Mouse (Mus musculus) neutrophil, adult 5-6 weeks (primary cell): Measurements from ENCODE around the gene Olfr325. TPM values are rescaled to one million over a fixed set of nuclear protein-coding genes. Genes with fewer than 3 reads are reported as not detected.
"Not testable (repeated sequence)": the region's sequence is repeated elsewhere in the genome, so short reads cannot be mapped to it uniquely, and the experiment has no call there.

ENCODE experiments used
- ATAC-seq: fragments of 151-379, 151-347 bp; 2 replicates; pipeline ENCODE4 v1.8.0; 2017; ENCODE audit warnings: mild to moderate bottlenecking, moderate TSS enrichment; ENCODE audit not compliant: insufficient number of reproducible peaks, poor library complexity, low FRiP score, severe bottlenecking; ENCODE audit errors: extremely low read depth
- total RNA-seq: library from RNA; stranded (forward); fragments of 200-1000 nt; gene quantifications from 2 replicates; pipeline ENCODE4 v1.2.3, GENCODE M21; 2017

The Olfr325 gene
- total RNA-seq = not detected in 2 replicates

DNA sequence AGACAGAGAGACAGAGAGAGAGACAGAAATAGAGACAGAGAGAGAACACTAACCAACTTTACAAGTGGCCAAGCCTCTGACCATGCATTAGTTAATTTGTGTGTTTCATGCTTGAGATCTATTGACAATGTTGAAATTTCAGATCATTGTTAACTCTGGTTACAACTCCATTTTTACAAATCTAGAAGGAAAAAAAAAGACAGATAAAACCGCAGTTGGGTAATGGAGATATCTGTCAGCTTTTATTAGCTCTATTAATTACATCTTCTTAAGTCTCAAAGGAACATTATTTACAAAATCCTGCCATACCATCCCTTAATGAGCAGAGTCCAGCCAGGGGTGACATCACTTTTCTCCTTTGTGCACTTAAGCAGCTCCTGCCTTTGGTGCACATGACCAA, at the start of gene Olfr325:
Olfr325 (plus strand) TSS at position 301 of the 400 bp plus-strand sequence.
- ATAC-seq = no peak

DNA sequence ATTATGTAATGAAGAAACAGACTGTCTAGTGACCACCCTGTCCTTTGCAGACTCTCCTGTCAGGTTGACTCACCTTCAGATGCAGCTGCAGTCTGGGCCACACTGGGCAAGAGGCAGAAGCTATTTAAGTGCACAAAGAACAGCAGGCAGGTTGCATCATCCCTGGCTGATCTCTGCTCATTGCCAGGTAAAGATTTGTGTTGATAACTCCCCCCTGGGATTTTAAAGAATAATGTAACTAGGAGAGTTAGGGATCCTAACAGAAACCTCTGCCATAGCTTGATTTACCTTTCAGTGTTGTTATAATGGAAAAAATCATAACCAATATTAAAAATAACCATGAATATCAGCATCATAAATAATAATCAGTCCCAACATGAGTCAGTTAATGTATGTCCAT, 42.8 kb upstream of the Olfr325 start, which contains the start of gene Olfr330:
Olfr330 (minus strand) TSS at position 101 of the 400 bp plus-strand sequence.
- ATAC-seq = not testable (repeated sequence)

DNA sequence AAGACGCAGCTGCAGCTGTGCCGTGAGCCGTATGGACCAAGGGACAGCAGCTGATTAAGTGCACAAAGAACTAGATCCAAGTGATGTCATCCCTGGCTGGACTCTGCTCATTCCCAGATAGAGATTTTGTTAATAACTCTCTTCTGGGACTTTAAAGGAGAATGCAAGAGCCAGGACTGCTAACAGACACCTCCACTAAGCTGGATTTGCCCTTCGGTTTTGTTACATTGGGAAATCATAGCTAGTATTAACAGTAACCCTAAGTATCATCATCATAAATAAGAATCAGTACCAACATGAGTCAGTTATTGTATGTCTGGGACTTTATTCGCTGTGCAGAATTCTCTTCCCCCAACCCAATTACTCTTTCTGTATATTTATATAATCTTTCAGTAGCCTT, 31.2 kb upstream of the Olfr325 start, which contains the start of gene Olfr329-ps:
Olfr329-ps (minus strand) TSS at position 101 of the 400 bp plus-strand sequence.
- ATAC-seq = no peak

DNA sequence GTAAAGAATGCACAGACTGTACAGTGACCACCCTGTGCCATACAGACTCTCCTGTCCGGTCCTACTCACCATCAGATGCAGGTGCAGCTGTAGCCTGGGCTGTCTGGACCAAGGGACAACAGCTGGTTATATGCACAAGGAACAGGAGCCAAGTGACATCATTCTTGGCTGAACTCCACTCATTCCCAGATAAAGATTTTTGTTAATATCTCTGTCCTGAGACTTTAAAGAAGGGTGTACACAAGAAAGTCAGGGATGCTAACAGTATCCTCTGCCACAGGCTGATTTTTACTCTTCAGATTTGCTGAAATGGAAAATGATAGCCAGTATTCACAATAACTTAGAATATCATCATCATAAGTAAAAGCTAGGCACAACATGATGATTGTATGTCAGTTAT, 22.0 kb upstream of the Olfr325 start, which contains the start of gene Olfr328:
Olfr328 (minus strand) TSS at position 101 of the 400 bp plus-strand sequence.
- no peak for ATAC-seq

- no peak for ATAC-seq
Measured at GRCm38 (mm10) chr11:58570405-58570804, 7.1 kb upstream of the Olfr325 start, which contains the start of gene Olfr224. Olfr224 (minus strand) TSS chr11:58570553.

- ATAC-seq = no peak
Measured at GRCm38 (mm10) chr11:58578636-58579035, 1.1 kb downstream of the Olfr325 start.

DNA sequence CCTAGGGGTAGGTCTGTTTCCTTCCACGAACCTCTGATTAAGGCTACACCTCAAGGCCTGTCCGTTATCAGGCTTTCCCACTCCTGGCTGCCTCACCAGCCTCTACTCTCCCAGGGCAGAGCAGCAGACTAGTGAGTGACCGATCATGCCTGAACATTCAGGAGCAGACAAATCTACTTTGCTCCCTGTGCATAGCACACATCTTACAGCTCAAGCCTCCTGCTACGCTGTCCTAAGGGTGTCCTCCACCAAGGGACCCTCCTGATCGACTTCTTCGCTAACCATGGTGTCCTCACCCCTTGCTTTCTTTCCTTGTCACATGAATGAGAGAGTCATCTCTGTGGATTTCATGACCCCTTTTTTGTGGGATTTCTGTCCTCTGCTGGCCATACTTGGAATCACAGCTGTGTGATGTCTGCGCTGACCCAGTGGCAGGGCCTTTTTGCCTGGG, 10.4 kb downstream of the Olfr325 start:
- no peak for ATAC-seq

DNA sequence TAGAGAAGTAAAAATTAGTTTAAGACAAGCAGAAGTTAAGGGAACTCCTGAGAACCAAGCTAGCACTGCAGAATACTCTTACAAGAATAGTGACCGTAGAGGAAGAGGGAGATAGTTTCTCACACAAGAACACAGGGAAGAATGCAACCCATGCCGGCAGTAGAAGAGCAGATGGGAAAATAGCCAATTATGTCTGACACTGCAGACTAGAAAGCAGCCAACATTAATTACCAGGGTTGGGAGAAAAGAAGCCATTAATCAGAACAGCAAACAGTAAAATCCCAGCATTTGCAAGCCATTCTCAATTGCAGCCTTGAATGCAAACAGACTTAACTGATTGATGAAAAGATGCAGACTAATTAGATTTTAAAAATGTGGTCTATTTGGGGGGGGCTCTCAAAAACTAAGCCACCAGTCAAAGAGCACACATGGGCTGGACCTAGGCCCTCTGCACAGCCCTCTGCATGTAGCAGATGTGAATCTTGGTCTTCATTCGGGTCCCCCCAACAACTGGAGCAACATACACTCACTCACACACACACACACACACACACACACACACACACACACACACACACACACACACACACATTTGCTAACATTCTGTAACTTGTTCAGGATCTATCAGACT, 11.2 kb downstream of the Olfr325 start:
- no peak for ATAC-seq

- ATAC-seq = no peak
Measured at GRCm38 (mm10) chr11:58594814-58595213, 17.3 kb downstream of the Olfr325 start, which contains the start of gene Olfr324. Olfr324 (plus strand) TSS chr11:58595114.

DNA sequence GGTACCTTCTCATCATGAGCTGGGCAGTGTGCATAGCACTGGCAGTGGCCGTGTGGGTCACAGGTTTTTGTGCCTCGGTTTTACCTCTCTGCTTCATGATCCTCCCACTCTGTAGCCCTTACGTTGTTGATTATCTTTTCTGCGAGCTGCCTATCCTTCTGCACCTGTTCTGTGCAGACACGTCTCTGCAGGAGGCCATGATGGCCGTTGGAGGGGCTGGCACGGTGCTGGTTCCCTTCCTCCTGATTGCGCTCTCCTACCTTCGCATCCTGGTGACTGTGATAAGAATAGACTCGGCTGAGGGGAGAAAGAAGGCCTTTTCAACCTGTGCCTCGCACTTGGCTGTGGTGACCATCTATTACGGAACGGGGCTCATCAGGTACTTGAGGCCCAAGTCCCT, 20.3 kb downstream of the Olfr325 start:
- ATAC-seq = no peak

GRCm38 (mm10) chr11:58602062-58602461, 24.5 kb downstream of the Olfr325 start:
- ATAC-seq = no peak

GRCm38 (mm10) chr11:58602800-58603560, 25.4 kb downstream of the Olfr325 start:
- ATAC-seq = no peak

DNA sequence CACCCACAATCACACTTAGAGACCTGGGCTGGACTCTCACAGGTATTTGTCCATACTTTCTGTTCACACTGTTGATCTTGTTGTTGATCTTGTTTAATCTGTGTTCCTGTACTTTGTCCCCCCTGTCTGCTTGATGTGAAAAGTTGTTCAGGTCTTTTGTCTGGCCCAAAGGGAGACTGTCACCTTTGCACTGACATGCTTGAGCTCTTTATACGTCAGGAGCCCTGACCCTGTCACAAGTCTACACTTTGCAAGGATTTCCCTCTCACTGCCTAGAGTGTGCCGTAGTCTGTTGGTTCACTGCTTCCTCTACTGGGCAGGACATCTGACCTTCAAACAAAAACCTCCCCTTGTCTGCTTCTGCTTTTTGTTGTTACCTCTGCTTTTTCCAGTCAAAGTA, 27.2 kb downstream of the Olfr325 start:
- no peak for ATAC-seq

DNA sequence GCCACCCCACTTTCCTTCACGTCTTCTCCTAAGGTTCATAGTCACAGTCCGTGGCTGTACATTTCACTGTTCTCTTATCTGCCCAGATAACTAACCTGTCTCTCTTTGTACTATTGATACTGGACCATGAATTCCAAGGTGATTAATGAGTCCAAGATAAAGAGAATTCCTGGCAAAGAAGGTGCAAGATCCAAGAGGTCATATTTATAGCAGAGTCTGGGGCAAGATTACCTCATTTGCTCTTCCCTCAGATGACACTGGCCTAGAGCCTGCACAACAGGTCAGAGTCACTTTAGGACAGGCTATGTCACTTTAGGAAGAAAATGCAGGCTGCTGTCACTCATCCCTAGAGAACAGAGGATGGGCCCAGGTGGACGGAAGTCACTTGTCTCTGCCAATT, 27.7 kb downstream of the Olfr325 start:
- no peak for ATAC-seq

DNA sequence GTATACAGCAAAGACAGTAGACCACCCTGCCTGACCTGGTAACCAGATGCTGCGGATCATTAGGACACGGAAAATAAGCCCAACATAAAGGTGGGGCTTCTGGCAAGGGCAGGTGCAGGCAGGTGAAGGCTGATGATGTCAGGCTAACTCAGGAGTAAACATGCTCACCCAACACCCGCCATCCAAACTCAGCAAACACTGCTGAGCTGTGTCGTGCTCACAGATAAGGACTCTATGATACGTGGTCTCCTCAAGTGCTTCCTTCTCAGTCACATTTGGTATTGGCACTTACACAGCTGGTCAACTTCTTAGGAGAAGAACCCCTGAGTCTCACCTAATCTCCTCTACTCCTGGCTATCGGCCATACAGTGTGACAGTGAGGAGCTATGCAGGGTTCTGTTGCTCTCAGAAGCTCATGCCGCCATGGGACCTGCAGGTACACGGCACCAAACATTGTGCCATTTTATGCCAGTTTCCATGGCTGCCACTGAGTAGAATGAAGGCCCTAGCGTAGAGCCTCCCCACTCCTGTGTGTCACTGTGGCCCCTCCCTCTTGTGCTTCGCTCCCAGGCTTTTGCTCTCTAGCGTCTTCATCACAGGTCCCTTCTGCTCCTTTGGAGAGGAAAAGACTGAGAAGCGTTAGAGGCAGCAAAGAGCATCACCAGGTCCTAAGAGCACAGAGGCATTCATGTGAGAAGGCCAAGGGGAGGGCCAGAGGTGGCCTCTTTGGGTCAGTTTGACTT, 28.8 kb downstream of the Olfr325 start:
- ATAC-seq = no peak

DNA sequence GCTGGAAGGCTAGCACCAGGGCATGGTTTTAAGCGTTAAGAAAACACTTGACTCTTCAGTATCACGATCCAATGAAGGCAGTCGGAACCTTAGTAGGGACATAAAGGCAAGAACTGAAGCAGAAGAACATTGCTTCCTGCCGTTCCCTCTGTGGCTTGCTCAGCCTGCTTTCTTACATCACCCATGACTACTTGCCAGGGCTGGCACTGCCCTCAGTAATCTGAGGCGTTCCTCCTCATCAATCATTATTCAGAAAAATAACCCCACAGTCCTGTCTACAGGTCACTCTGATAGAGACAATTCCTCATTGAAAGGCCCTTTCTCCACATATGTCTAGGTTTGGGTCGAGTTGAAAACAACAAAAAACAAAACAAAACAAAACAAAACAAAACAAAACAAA, 29.5 kb downstream of the Olfr325 start:
- no peak for ATAC-seq

DNA sequence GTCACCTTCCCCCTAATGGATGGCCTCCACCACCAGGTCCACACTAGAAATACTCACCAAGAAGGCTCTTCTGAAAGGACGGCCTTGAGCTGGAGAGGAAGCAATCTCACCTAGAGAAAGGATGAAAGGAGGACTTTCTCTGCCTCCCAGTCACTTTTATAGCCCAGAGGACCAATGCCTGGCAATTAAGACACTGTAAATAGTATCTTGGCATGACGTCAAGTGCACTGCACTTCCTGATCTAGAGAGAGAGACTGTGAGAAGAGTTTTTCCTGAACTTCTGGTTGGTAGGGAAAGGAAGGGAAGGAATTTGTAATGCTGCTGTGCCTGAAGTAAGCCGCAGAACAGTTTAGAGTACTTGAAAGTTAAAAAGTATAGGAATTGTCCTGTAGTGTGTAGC, 35.8 kb downstream of the Olfr325 start:
- ATAC-seq = no peak

GRCm38 (mm10) chr11:58614526-58614925, 37.0 kb downstream of the Olfr325 start:
- no peak for ATAC-seq

- no peak for ATAC-seq
Measured at GRCm38 (mm10) chr11:58615975-58616374, 38.4 kb downstream of the Olfr325 start, which contains the start of gene 2210407C18Rik. 2210407C18Rik (minus strand) TSS chr11:58616075.
